Mouse (Mus musculus) left cerebral cortex, adult 2 months (tissue): ENCODE measurements around the gene Tspan4. TPM values are rescaled to one million over a fixed set of nuclear protein-coding genes. Genes with fewer than 3 reads are reported as not detected.

Experiments
- DNase-seq, 2 experiments: peaks; one replicate each; pipeline ENCODE4 v3.0.0; 2021 to 2022; ENCODE audit warnings: low spot score in 2 of 2, mixed read lengths in 1 of 2; ENCODE audit errors: extremely low spot score in 1 of 2
- H3K27ac ChIP-seq: fragments of 200-600 bp; 2 replicates; pipeline ENCODE4 v1.8.1; 2022
- H3K4me3 ChIP-seq: fragments of 200-600 bp; 2 replicates; pipeline ENCODE4 v1.8.1; 2022
- CTCF ChIP-seq: fragments of 200-600 bp; IDR thresholded peaks from 2 replicates; pipeline ENCODE4 v1.8.1; 2022; ENCODE audit warnings: antibody characterized with exemption, mild to moderate bottlenecking, moderate library complexity
- intact Hi-C: fragments of 180-260 bp; cut with DNase I; formaldehyde crosslinking; loops from one replicate; pipeline ENCODE4 v1.15.1; 2025
- total RNA-seq, 2 experiments: library from RNA; stranded (reverse); gene quantifications; 2 replicates each; pipeline ENCODE4 v1.2.3; 2021

Gene Tspan4
- total RNA-seq, 2 experiments from 2014 or later, result 13.7 to 14.4 TPM

- no peak overlapping the region for H3K4me3 ChIP-seq
- no peak overlapping the region for H3K27ac ChIP-seq
- no peak for DNase-seq
- intact Hi-C loops, result loop anchor here (10.0 kb wide), 1 partner anchor 369 kb away; no protein-coding TSS in a partner anchor
- no peak for TF ChIP-seq CTCF
Measured at GRCm38 (mm10) chr7:141535570-141535969, 60.5 kb downstream of the Tspan4 start.

- intact Hi-C loops, result loop anchor here (10.0 kb wide), 1 partner anchor 366 kb away; no protein-coding TSS in a partner anchor
- no peak for TF ChIP-seq CTCF
- no peak for DNase-seq
- peak overlapping the region; percentile 87 for H3K27ac ChIP-seq
- peak overlapping the region; percentile 84 for H3K4me3 ChIP-seq
Measured at GRCm38 (mm10) chr7:141538852-141539555, 64.0 kb downstream of the Tspan4 start.

GRCm38 (mm10) chr7:141539556-141540311 lies 64.7 kb downstream of the Tspan4 start, which contains the start of gene Chid1:
Gene Chid1 (minus strand): TSS chr7:141539857.
- intact Hi-C loops, result loop anchor here (1.0 to 10.0 kb wide), 4 partner anchors 21 to 365 kb away; no protein-coding TSS in a partner anchor
- peak; percentile 96 for DNase-seq
- Histone ChIP-seq H3K27ac (peak within 1 kb of the TSS; percentile 87), H3K4me3 (peak within 1 kb of the TSS; percentile 84)
- no peak for TF ChIP-seq CTCF

GRCm38 (mm10) chr7:141540312-141541081 lies 65.5 kb downstream of the Tspan4 start:
- no peak for TF ChIP-seq CTCF
- intact Hi-C loops, result loop anchor here (1.0 to 2.0 kb wide), 3 partner anchors 20 to 265 kb away; no protein-coding TSS in a partner anchor
- peak overlapping the region; percentile 87 for H3K27ac ChIP-seq
- peak; percentile 57 to 72 for DNase-seq
- peak overlapping the region; percentile 84 for H3K4me3 ChIP-seq

- no peak overlapping the region for H3K27ac ChIP-seq
Measured at GRCm38 (mm10) chr7:141541681-141542080, 66.6 kb downstream of the Tspan4 start.

GRCm38 (mm10) chr7:141542588-141542987 lies 67.5 kb downstream of the Tspan4 start:
- TF ChIP-seq CTCF, result no peak
- no peak for DNase-seq
- intact Hi-C loops, result no loop called here
- Histone ChIP-seq H3K27ac (no peak overlapping the region), H3K4me3 (no peak overlapping the region)

More at GRCm38 (mm10) chr7:141541681-141542080, 66.6 kb downstream of the Tspan4 start:
- intact Hi-C loops, result loop anchor here (2.0 kb wide), 1 partner anchor 19 kb away; no protein-coding TSS in a partner anchor
- H3K4me3 ChIP-seq, result no peak overlapping the region
- TF ChIP-seq CTCF, result no peak
- no peak for DNase-seq

Other genes with a start within 250 kb of the Tspan4 start
- gene Phrf1, start 246.5 kb upstream of the Tspan4 start, total RNA-seq, result 10 to 100 TPM; 70.5 to 77.2 TPM
- 1 to 10 TPM in 1 of 2 experiments, under 1 TPM in 1; 0.59 to 1.2 TPM for gene Irf7, start 208.8 kb upstream of the Tspan4 start, total RNA-seq
- gene Cdhr5, start 198.5 kb upstream of the Tspan4 start, total RNA-seq, result not detected
- gene Sct, start 196.1 kb upstream of the Tspan4 start, total RNA-seq, result not detected
- under 1 TPM; 0.27 to 0.44 TPM for gene Drd4, start 183.2 kb upstream of the Tspan4 start, total RNA-seq
- 10 to 100 TPM; 63.1 to 63.8 TPM for gene Deaf1, start 147.6 kb upstream of the Tspan4 start, total RNA-seq
- gene Tmem80, start 147.5 kb upstream of the Tspan4 start, total RNA-seq, result 10 to 100 TPM; 33.3 to 34.9 TPM
- 1 to 10 TPM; 3.6 to 5.3 TPM for gene Eps8l2, start 136.4 kb upstream of the Tspan4 start, total RNA-seq
- gene Taldo1, start 83.0 kb upstream of the Tspan4 start, total RNA-seq, result 10 to 100 TPM; 87.5 to 90.9 TPM
- gene Gatd1, start 61.1 kb upstream of the Tspan4 start, total RNA-seq, result 10 to 100 TPM; 38.9 to 46.5 TPM
- gene Cend1, start 45.7 kb upstream of the Tspan4 start, total RNA-seq, result 100 to 1,000 TPM; 279 to 288 TPM
- gene Slc25a22, start 37.3 kb upstream of the Tspan4 start, total RNA-seq, result 100 to 1,000 TPM; 253 to 262 TPM
- gene Pidd1, start 31.2 kb upstream of the Tspan4 start, total RNA-seq, result 1 to 10 TPM in 1 of 2 experiments, under 1 TPM in 1; 0.93 to 1.2 TPM
- gene Rplp2, start 27.9 kb upstream of the Tspan4 start, total RNA-seq, result 100 to 1,000 TPM; 552 to 567 TPM
- gene Pnpla2, start 20.0 kb upstream of the Tspan4 start, total RNA-seq, result 10 to 100 TPM; 26.0 to 31.7 TPM
- 1 to 10 TPM; 3.7 to 5.1 TPM for gene Cracr2b, start 14.1 kb upstream of the Tspan4 start, total RNA-seq
- 10 to 100 TPM; 30.7 to 31.4 TPM for gene Cd151, start 7.8 kb upstream of the Tspan4 start, total RNA-seq
- 10 to 100 TPM; 38.4 to 42.3 TPM for gene Polr2l, start 108 bp upstream of the Tspan4 start, total RNA-seq
- gene Chid1, start 64.6 kb downstream of the Tspan4 start, total RNA-seq, result 10 to 100 TPM; 59.2 to 72.0 TPM
- gene Ap2a2, start 86.9 kb downstream of the Tspan4 start, total RNA-seq, result 100 to 1,000 TPM; 191 to 201 TPM
- gene Muc6, start 180.1 kb downstream of the Tspan4 start, total RNA-seq, result not detected
- gene Muc2, start 215.1 kb downstream of the Tspan4 start, total RNA-seq, result under 1 TPM; 0.61 to 0.65 TPM